Mouse (Mus musculus): Measurements from ENCODE around the gene Wrb. TPM values are rescaled to one million over a fixed set of nuclear protein-coding genes. Genes with fewer than 3 reads are reported as not detected.
A peak's percentile ranks its signal among the peaks of the same experiment; 100 is the strongest.
"Not testable (repeated sequence)": the region's sequence is repeated elsewhere in the genome, so short reads cannot be mapped to it uniquely, and the experiment has no call there.

Wrb gene
- polyA plus RNA-seq, 1 experiment, result 0.04 TPM

- H3K9me3 ChIP-seq (ENCODE audit: control insufficient read depth, low read length), result no peaks in the 10 kb centered on the region
- peak overlapping the region; percentile 77 for H3K4me3 ChIP-seq (replicated peaks)
- H3K27me3 ChIP-seq (ENCODE audit: control insufficient read depth), result peaks cover 10% of the 10 kb centered on the region
- TF ChIP-seq GATA1 (IDR thresholded peaks at IDR 0.05; ENCODE audit: low read length), result no peak
- no peak for TF ChIP-seq TAL1 (IDR thresholded peaks at IDR 0.05; ENCODE audit: low read length)
- H3K4me1 ChIP-seq (ENCODE audit: control insufficient read depth), result peaks cover 35% of the 10 kb centered on the region
- H3K36me3 ChIP-seq (ENCODE audit: control insufficient read depth), result peaks cover 43% of the 10 kb centered on the region
These were observed 18.5 kb upstream of the Wrb start for GRCm38 (mm10) chr16:96126684-96127171.

DNA sequence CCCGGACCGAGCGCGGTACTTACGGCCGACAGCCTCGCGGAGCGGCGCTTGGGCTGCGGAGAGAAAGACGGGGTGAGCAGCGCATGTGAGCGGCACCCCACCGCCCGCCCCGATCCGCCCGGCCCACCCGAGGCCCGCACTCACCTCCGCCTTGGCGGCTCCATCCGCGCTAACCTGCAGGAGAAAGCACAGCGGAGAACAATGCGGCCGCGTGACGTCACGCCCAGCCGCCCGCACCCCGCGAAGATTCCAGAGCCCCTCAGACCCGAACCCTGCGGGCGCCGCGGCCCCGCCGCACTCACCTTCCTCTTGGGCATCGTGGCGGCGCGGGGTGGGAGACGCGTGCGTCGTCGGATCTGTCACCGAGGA is 17.9 kb upstream of the Wrb start:
- TF ChIP-seq TAL1 (IDR thresholded peaks at IDR 0.05; ENCODE audit: low read length) (no peak), GATA1 (IDR thresholded peaks at IDR 0.05; ENCODE audit: low read length) (no peak)
- Histone ChIP-seq H3K4me1 (ENCODE audit: control insufficient read depth) (peaks cover 35% of the 10 kb centered on the region), H3K9me3 (ENCODE audit: control insufficient read depth, low read length) (no peaks in the 10 kb centered on the region), H3K27me3 (ENCODE audit: control insufficient read depth) (peaks cover 8% of the 10 kb centered on the region), H3K36me3 (ENCODE audit: control insufficient read depth) (peaks cover 41% of the 10 kb centered on the region), H3K4me3 (replicated peaks) (peak overlapping the region; percentile 77)

GRCm38 (mm10) chr16:96127657-96128344 is 17.4 kb upstream of the Wrb start, which contains the start of gene Hmgn1:
Gene Hmgn1 (minus strand): TSS chr16:96127729.
- H3K4me1 ChIP-seq (ENCODE audit: control insufficient read depth), result peaks cover 35% of the 10 kb centered on the region
- no peaks in the 10 kb centered on the region for H3K9me3 ChIP-seq (ENCODE audit: control insufficient read depth, low read length)
- H3K36me3 ChIP-seq (ENCODE audit: control insufficient read depth), result peaks cover 35% of the 10 kb centered on the region
- H3K4me3 ChIP-seq (replicated peaks), result peak within 1 kb of the TSS; percentile 77
- peaks cover 8% of the 10 kb centered on the region for H3K27me3 ChIP-seq (ENCODE audit: control insufficient read depth)
- TF ChIP-seq TAL1 (IDR thresholded peaks at IDR 0.05; ENCODE audit: low read length) (no peak), GATA1 (IDR thresholded peaks at IDR 0.05; ENCODE audit: low read length) (no peak)

DNA sequence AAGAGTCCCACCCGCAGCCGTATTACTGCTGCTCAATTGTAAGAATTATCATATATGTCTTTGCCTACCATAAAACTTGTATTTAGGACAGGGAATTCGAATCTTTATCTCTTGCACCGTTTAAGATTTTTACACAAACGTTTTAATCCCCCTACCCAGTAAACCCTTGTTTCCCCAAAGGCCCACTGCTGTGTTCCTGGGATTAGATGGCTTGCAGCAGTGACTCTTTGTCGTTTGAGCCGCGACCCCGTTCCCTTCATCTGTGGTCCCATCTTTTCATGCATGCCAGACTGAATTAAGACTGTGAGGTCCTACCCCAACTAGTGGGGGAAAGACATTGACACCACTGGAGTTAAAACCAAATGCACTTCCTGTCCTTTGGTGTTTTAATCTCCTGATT is 16.7 kb upstream of the Wrb start:
- peaks cover 35% of the 10 kb centered on the region for H3K4me1 ChIP-seq (ENCODE audit: control insufficient read depth)
- no peaks in the 10 kb centered on the region for H3K9me3 ChIP-seq (ENCODE audit: control insufficient read depth, low read length)
- H3K4me3 ChIP-seq (replicated peaks), result peak overlapping the region; percentile 77
- peaks cover 30% of the 10 kb centered on the region for H3K36me3 ChIP-seq (ENCODE audit: control insufficient read depth)
- TF ChIP-seq GATA1 (IDR thresholded peaks at IDR 0.05; ENCODE audit: low read length) (no peak), TAL1 (IDR thresholded peaks at IDR 0.05; ENCODE audit: low read length) (no peak)
- H3K27me3 ChIP-seq (ENCODE audit: control insufficient read depth), result peaks cover 8% of the 10 kb centered on the region

DNA sequence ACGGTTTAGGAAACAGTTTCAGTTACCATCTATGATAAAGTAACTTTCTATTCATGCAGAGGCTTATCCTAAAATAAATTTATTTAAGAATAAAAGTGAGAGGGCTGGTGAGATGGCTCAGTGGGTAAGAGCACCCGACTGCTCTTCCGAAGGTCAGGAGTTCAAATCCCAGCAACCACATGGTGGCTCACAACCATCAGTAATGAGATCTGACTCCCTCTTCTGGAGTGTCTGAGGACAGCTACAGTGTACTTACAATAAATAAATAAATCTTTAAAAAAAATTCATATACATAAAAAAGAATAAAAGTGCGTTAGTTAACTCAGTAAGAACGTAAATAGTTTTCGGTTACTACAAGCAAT is 478 bp upstream of the Wrb start:
- Histone ChIP-seq H3K4me3 (replicated peaks) (peak overlapping the region; percentile 69), H3K9me3 (ENCODE audit: control insufficient read depth, low read length) (peaks cover 10% of the 10 kb centered on the region), H3K4me1 (ENCODE audit: control insufficient read depth) (peaks cover 30% of the 10 kb centered on the region)
- not testable (repeated sequence) for H3K27me3 ChIP-seq (ENCODE audit: control insufficient read depth); H3K36me3 ChIP-seq (ENCODE audit: control insufficient read depth)

DNA sequence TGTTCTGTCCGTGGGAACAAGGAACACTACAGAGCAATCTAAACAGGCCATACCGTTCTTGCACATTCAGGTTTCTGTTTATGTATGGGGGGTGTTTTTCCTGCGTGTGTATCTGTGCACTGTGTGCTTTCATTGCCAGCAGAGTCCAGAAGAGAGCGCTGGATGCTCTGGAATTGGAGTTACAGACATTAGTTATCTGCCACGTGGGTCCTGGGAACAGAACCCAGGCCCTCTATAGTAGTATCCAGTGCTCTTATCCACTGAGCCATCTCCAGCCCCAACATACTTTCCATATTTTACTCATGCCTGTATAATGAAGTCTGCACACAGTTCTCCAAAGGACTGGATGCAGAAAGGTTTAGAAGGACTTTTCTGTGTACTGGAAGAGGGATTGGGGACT is 607 bp downstream of the Wrb start:
- Histone ChIP-seq H3K9me3 (ENCODE audit: control insufficient read depth, low read length) (peaks cover 5% of the 10 kb centered on the region; the same call in 1 of the 2 replicates), H3K27me3 (ENCODE audit: control insufficient read depth) (peaks cover 4% of the 10 kb centered on the region; the same call in 1 of the 2 replicates), H3K4me1 (ENCODE audit: control insufficient read depth) (peaks cover 30% of the 10 kb centered on the region), H3K4me3 (replicated peaks) (peak overlapping the region; percentile 69), H3K36me3 (ENCODE audit: control insufficient read depth) (no peaks in the 10 kb centered on the region)
- TF ChIP-seq TAL1 (IDR thresholded peaks at IDR 0.05; ENCODE audit: low read length), result no peak
- TF ChIP-seq GATA1 (IDR thresholded peaks at IDR 0.05; ENCODE audit: low read length), result no peak

DNA sequence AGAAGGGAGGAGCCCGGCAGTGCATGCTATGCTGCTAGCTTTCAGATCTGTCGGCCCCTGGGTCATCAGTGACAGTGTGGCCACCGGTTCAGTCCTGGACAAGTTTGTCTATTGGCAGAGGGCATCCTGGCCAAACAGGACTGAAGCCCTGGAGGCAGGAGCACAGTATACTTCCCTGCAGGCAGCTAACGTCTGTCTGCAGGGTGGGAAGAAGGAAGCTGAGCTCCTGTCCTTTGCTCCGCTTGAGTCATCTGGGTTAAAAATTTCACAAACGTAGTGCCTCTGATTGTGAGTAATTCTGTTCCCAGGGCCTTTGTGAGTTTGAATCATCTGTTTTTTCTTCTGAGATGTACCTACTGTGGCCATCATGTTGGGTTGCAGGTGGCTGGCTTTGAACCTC is 3.6 kb downstream of the Wrb start:
- Histone ChIP-seq H3K36me3 (ENCODE audit: control insufficient read depth) (peaks cover 7% of the 10 kb centered on the region), H3K4me1 (ENCODE audit: control insufficient read depth) (peaks cover 30% of the 10 kb centered on the region), H3K27me3 (ENCODE audit: control insufficient read depth) (no peaks in the 10 kb centered on the region), H3K9me3 (ENCODE audit: control insufficient read depth, low read length) (no peaks in the 10 kb centered on the region), H3K4me3 (replicated peaks) (no peak overlapping the region)
- TF ChIP-seq TAL1 (IDR thresholded peaks at IDR 0.05; ENCODE audit: low read length), result no peak
- no peak for TF ChIP-seq GATA1 (IDR thresholded peaks at IDR 0.05; ENCODE audit: low read length)

DNA sequence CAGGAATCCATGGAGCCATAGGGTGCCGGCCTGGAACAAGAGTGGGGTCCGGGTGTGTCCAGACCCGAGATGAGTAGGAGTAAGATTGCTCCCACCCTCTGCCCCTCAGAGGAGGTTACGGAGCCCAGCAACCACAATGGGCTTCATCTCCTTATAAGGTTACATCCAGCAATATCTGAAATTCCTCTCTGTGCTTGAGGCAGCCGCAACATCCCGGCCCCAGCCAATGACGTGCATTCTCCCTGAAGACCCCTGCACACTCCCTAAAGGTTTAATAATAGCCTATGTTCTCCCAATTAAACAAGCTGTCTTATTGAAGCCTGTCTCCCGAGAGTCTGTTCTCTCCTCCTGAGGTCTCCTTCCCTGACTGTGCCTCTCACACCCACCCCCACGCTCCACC is 4.1 kb downstream of the Wrb start:
- no peak for TF ChIP-seq TAL1 (IDR thresholded peaks at IDR 0.05; ENCODE audit: low read length)
- no peak for TF ChIP-seq GATA1 (IDR thresholded peaks at IDR 0.05; ENCODE audit: low read length)
- Histone ChIP-seq H3K36me3 (ENCODE audit: control insufficient read depth) (peaks cover 10% of the 10 kb centered on the region), H3K4me1 (ENCODE audit: control insufficient read depth) (peaks cover 27% of the 10 kb centered on the region), H3K27me3 (ENCODE audit: control insufficient read depth) (no peaks in the 10 kb centered on the region), H3K4me3 (replicated peaks) (no peak overlapping the region), H3K9me3 (ENCODE audit: control insufficient read depth, low read length) (no peaks in the 10 kb centered on the region)

- Histone ChIP-seq H3K4me3 (replicated peaks) (no peak overlapping the region), H3K36me3 (ENCODE audit: control insufficient read depth) (peaks cover 10% of the 10 kb centered on the region), H3K27me3 (ENCODE audit: control insufficient read depth) (no peaks in the 10 kb centered on the region), H3K9me3 (ENCODE audit: control insufficient read depth, low read length) (no peaks in the 10 kb centered on the region), H3K4me1 (ENCODE audit: control insufficient read depth) (peaks cover 13% of the 10 kb centered on the region)
- no peak for TF ChIP-seq GATA1 (IDR thresholded peaks at IDR 0.05; ENCODE audit: low read length)
- TF ChIP-seq TAL1 (IDR thresholded peaks at IDR 0.05; ENCODE audit: low read length), result no peak
These were observed 5.8 kb downstream of the Wrb start for GRCm38 (mm10) chr16:96150995-96151394.

DNA sequence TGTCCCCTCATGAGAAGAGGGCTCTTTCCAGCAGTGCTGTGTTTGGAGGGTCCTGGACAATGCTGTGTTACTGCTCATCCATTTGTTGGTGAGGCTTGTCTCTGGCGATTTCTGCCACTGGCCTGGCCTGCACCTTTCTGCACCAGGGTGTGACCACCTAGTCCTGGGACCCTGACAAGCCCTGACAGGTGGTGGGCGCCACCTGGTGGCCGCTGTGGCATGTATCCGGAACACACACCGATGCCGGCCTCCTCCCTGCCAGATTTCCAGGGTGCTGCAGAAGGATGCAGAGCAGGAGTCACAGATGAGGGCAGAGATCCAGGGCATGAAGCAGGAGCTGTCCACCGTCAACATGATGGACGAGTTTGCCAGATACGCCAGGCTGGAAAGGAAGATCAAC is 6.3 kb downstream of the Wrb start:
- Histone ChIP-seq H3K36me3 (ENCODE audit: control insufficient read depth) (peaks cover 10% of the 10 kb centered on the region), H3K9me3 (ENCODE audit: control insufficient read depth, low read length) (no peaks in the 10 kb centered on the region)

More for the DNA sequence above, 6.3 kb downstream of the Wrb start:
- TF ChIP-seq TAL1 (IDR thresholded peaks at IDR 0.05; ENCODE audit: low read length) (no peak), GATA1 (IDR thresholded peaks at IDR 0.05; ENCODE audit: low read length) (no peak)
- peaks cover 8% of the 10 kb centered on the region for H3K4me1 ChIP-seq (ENCODE audit: control insufficient read depth)
- H3K27me3 ChIP-seq (ENCODE audit: control insufficient read depth), result no peaks in the 10 kb centered on the region
- no peak overlapping the region for H3K4me3 ChIP-seq (replicated peaks)

All from erythroblast, embryonic 14.5 days (primary cell).